Mouse (Mus musculus) liver, embryonic 16.5 days (tissue): Measurements from ENCODE around the gene Nell2. TPM values are rescaled to one million over a fixed set of nuclear protein-coding genes. Genes with fewer than 3 reads are reported as not detected.

ENCODE experiments used
- ATAC-seq: fragments of 200-750 bp; cut with Nextera tagmentation; 2 replicates; pipeline ENCODE4 v1.8.0; 2017; ENCODE audit warnings: low read depth, mild to moderate bottlenecking, moderate number of reproducible peaks, moderate library complexity
- H3K27ac ChIP-seq: fragments of 300-500 bp; sonication (generic); 2 replicates; pipeline ENCODE4 v1.5.1; 2014; ENCODE audit warnings: mild to moderate bottlenecking, low read length
- H3K27me3 ChIP-seq: fragments of 300-500 bp; sonication (generic); 2 replicates; pipeline ENCODE4 v1.6.1; 2014; ENCODE audit warnings: low read depth, low read length, mixed read lengths; ENCODE audit not compliant: control insufficient read depth, insufficient read depth
- H3K36me3 ChIP-seq: fragments of 300-500 bp; sonication (generic); 2 replicates; pipeline ENCODE4 v1.6.1; 2014; ENCODE audit warnings: mild to moderate bottlenecking; ENCODE audit not compliant: control insufficient read depth, insufficient read depth
- H3K4me1 ChIP-seq: fragments of 300-500 bp; sonication (generic); 2 replicates; pipeline ENCODE4 v1.6.1; 2014; ENCODE audit warnings: low read depth, low read length, mixed read lengths; ENCODE audit not compliant: control insufficient read depth
- H3K4me2 ChIP-seq: fragments of 300-500 bp; sonication (generic); 2 replicates; pipeline ENCODE4 v1.6.1; 2014; ENCODE audit warnings: low read depth, low read length, mixed read lengths
- H3K4me3 ChIP-seq: fragments of 300-500 bp; sonication (generic); 2 replicates; pipeline ENCODE4 v1.5.1; 2014; ENCODE audit warnings: low read depth, mild to moderate bottlenecking, low read length
- H3K9ac ChIP-seq: fragments of 300-500 bp; sonication (generic); 2 replicates; pipeline ENCODE4 v1.6.1; 2014; ENCODE audit warnings: low read depth, low read length
- H3K9me3 ChIP-seq: fragments of 300-500 bp; sonication (generic); replicated peaks from 2 replicates; pipeline ENCODE4 v1.6.1; 2016; ENCODE audit warnings: low read length; ENCODE audit not compliant: control insufficient read depth
- WGBS: fragments of 180-500 bp; shearing (Covaris S2); extraction: QIAGEN DNeasy Blood & Tissue Kit; methylation state at CpG from one replicate; pipeline ENCODE4 v1.1.7; 2014; ENCODE audit not compliant: insufficient replicate concordance; 5-methylcytosine and 5-hydroxymethylcytosine counted together
- polyA plus RNA-seq: library from polyadenylated mRNA; unstranded; fragments of >200 nt; fragmentation: Nextera tagmentation; extraction: Ambion mirVana; gene quantifications from 2 replicates; pipeline ENCODE4 v1.2.1, GENCODE M21; 2015

Gene Nell2
- polyA plus RNA-seq, 1 experiment from 2014 or later: 0.21 TPM

- H3K4me2 ChIP-seq: no peak overlapping the region
- no peak overlapping the region for H3K4me3 ChIP-seq
- H3K9ac ChIP-seq: no peak overlapping the region
- ATAC-seq: no peak
- H3K36me3 ChIP-seq: no peaks in the 10 kb centered on the region
- H3K9me3 ChIP-seq: no peaks in the 10 kb centered on the region
- no peak overlapping the region for H3K27ac ChIP-seq
- H3K27me3 ChIP-seq: no peaks in the 10 kb centered on the region
- 63% methylated on average over 7 of the region's 7 CpGs for WGBS
- no peaks in the 10 kb centered on the region for H3K4me1 ChIP-seq
Observed at GRCm38 (mm10) chr15:95100133-95100532, 428.2 kb downstream of the Nell2 start.

GRCm38 (mm10) chr15:95085962-95086361 lies 442.4 kb downstream of the Nell2 start:
- no peak overlapping the region for H3K9ac ChIP-seq
- H3K36me3 ChIP-seq: no peaks in the 10 kb centered on the region
- no peaks in the 10 kb centered on the region for H3K9me3 ChIP-seq
- H3K4me2 ChIP-seq: no peak overlapping the region
- H3K27me3 ChIP-seq: no peaks in the 10 kb centered on the region
- H3K4me1 ChIP-seq: no peaks in the 10 kb centered on the region
- no peak overlapping the region for H3K4me3 ChIP-seq
- WGBS: 55% methylated on average over 7 of the region's 7 CpGs
- no peak overlapping the region for H3K27ac ChIP-seq
- no peak for ATAC-seq

- no peak overlapping the region for H3K27ac ChIP-seq
- H3K4me2 ChIP-seq: no peak overlapping the region
- H3K36me3 ChIP-seq: no peaks in the 10 kb centered on the region
- 70% methylated on average over 11 of the region's 11 CpGs for WGBS
- no peak for ATAC-seq
- H3K4me1 ChIP-seq: no peaks in the 10 kb centered on the region
- no peak overlapping the region for H3K9ac ChIP-seq
- no peaks in the 10 kb centered on the region for H3K27me3 ChIP-seq
- no peak overlapping the region for H3K4me3 ChIP-seq
- H3K9me3 ChIP-seq: no peaks in the 10 kb centered on the region; the same call in 1 of the 2 replicates
Observed at GRCm38 (mm10) chr15:95081654-95082053, 446.7 kb downstream of the Nell2 start.

- no peak overlapping the region for H3K4me2 ChIP-seq
- no peak overlapping the region for H3K9ac ChIP-seq
- no peak overlapping the region for H3K27ac ChIP-seq
- no peaks in the 10 kb centered on the region for H3K4me1 ChIP-seq
- H3K36me3 ChIP-seq: no peaks in the 10 kb centered on the region
- no peaks in the 10 kb centered on the region; the same call in 1 of the 2 replicates for H3K9me3 ChIP-seq
- H3K27me3 ChIP-seq: no peaks in the 10 kb centered on the region
- WGBS: 75% methylated on average over 12 of the region's 12 CpGs
- H3K4me3 ChIP-seq: no peak overlapping the region
- ATAC-seq: no peak
Observed at GRCm38 (mm10) chr15:95075356-95075755, 453.0 kb downstream of the Nell2 start.

GRCm38 (mm10) chr15:95070881-95071280 lies 457.5 kb downstream of the Nell2 start:
- H3K9me3 ChIP-seq: no peaks in the 10 kb centered on the region
- H3K9ac ChIP-seq: no peak overlapping the region
- whole genome bisulfite sequencing: 69% methylated on average over 7 of the region's 7 CpGs
- H3K4me1 ChIP-seq: no peaks in the 10 kb centered on the region
- H3K36me3 ChIP-seq: no peaks in the 10 kb centered on the region
- H3K4me2 ChIP-seq: no peak overlapping the region
- H3K27me3 ChIP-seq: no peaks in the 10 kb centered on the region
- no peak overlapping the region for H3K4me3 ChIP-seq
- no peak for ATAC-seq
- no peak overlapping the region for H3K27ac ChIP-seq

- Histone ChIP-seq H3K4me1 (no peaks in the 10 kb centered on the region), H3K27ac (no peak overlapping the region), H3K27me3 (no peaks in the 10 kb centered on the region), H3K4me2 (no peak overlapping the region), H3K36me3 (no peaks in the 10 kb centered on the region), H3K9ac (no peak overlapping the region), H3K9me3 (no peaks in the 10 kb centered on the region), H3K4me3 (no peak overlapping the region)
- no peak for ATAC-seq
- 70% methylated on average over 1 of the region's 1 CpGs for WGBS
Observed at GRCm38 (mm10) chr15:95068799-95069198, 459.6 kb downstream of the Nell2 start.

- no peaks in the 10 kb centered on the region for H3K4me1 ChIP-seq
- no peaks in the 10 kb centered on the region for H3K9me3 ChIP-seq
- H3K9ac ChIP-seq: no peak overlapping the region
- H3K27me3 ChIP-seq: no peaks in the 10 kb centered on the region
- H3K4me2 ChIP-seq: no peak overlapping the region
- H3K4me3 ChIP-seq: no peak overlapping the region
- H3K27ac ChIP-seq: no peak overlapping the region
- WGBS: 71% methylated on average over 1 of the region's 1 CpGs
- H3K36me3 ChIP-seq: no peaks in the 10 kb centered on the region
- ATAC-seq: no peak
Observed at GRCm38 (mm10) chr15:95068023-95068422, 460.3 kb downstream of the Nell2 start.

GRCm38 (mm10) chr15:95055081-95055650 lies 473.2 kb downstream of the Nell2 start:
- H3K9me3 ChIP-seq: no peaks in the 10 kb centered on the region
- H3K4me2 ChIP-seq: no peak overlapping the region
- no peak overlapping the region for H3K4me3 ChIP-seq
- no peaks in the 10 kb centered on the region for H3K27me3 ChIP-seq
- H3K4me1 ChIP-seq: no peaks in the 10 kb centered on the region
- ATAC-seq: no peak
- 70% methylated on average over 8 of the region's 8 CpGs for WGBS
- no peaks in the 10 kb centered on the region for H3K36me3 ChIP-seq
- H3K9ac ChIP-seq: no peak overlapping the region
- no peak overlapping the region for H3K27ac ChIP-seq

- H3K4me3 ChIP-seq: no peak overlapping the region
- H3K27me3 ChIP-seq: no peaks in the 10 kb centered on the region
- H3K4me2 ChIP-seq: no peak overlapping the region
- no peaks in the 10 kb centered on the region for H3K4me1 ChIP-seq
- no peaks in the 10 kb centered on the region for H3K36me3 ChIP-seq
- 57% methylated on average over 6 of the region's 6 CpGs for WGBS
- no peak for ATAC-seq
- no peak overlapping the region for H3K27ac ChIP-seq
- H3K9me3 ChIP-seq: no peaks in the 10 kb centered on the region
- no peak overlapping the region for H3K9ac ChIP-seq
Observed at GRCm38 (mm10) chr15:95049171-95049729, 479.1 kb downstream of the Nell2 start.
